Mouse (Mus musculus) neutrophil, adult 65 days (primary cell): Measurements from ENCODE around the gene Ppp1r3f. TPM values are rescaled to one million over a fixed set of nuclear protein-coding genes. Genes with fewer than 3 reads are reported as not detected.

Experiments used
- total RNA-seq: library from RNA; stranded (reverse); gene quantifications from 2 replicates; pipeline ENCODE4 v1.2.4, GENCODE M21; 2023

Ppp1r3f gene
- total RNA-seq, result 0.64 and 0.73 TPM in 2 replicates

GRCm38 (mm10) chrX:7574087-7574884 is at the start of gene Ppp1r3f:
TSS of gene Ppp1r3f (minus strand) at chrX:7574283.

GRCm38 (mm10) chrX:7606783-7607182 is 32.7 kb upstream of the Ppp1r3f start, which contains the start of gene Cacna1f:
TSS of gene Cacna1f (plus strand) at chrX:7607083.

DNA sequence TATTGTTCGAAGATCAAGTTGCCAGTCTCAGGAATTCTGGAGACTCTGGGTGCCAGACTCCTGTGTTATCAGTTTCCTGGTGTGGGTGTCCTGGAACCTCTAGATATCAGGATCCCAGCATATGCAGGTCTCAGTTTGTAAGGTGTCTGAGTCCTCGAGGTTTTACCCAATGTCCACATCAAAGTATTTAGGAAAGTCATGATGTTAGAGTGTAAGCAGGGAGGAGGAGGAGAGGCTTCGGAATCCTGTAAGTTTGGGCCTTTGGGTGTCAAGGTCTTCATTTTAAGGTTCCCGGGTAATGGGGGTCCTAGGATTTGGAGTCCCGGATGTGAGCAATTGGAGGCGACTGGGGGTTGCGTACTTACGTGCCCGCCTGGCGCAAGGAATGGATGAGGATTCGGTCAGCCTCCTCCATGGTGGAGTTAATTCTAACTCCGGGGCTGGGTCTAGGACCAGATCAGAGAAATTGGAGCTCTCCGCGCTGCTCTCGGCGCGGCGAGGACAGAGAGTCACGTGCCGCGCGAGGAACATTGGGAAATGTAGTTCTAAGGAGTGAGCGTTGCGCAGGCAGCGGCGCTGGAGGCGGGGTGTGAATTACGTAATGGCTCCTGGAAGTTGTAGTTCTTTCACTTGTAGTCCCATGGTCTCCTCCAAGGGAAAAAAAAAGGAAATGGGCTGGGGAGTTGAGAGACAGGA is 30.9 kb upstream of the Ppp1r3f start, which contains the start of gene Ccdc22:
Gene Ccdc22, minus strand, starts transcription at position 639 of the 696 bp plus-strand sequence.

GRCm38 (mm10) chrX:7573176-7574086 is 652 bp downstream of the Ppp1r3f start, which contains the start of gene Foxp3:
TSS of gene Foxp3 (plus strand) at chrX:7573644.

Other genes with a start within 250 kb of the Ppp1r3f start
- 0.34 and 0.41 TPM in 2 replicates for gene Usp27x, start 198.5 kb downstream of the Ppp1r3f start, total RNA-seq
- gene Foxp3, start 639 bp downstream of the Ppp1r3f start, total RNA-seq, result not detected in 2 replicates
- gene Ccdc22, start 31.2 kb upstream of the Ppp1r3f start, total RNA-seq, result 13.4 and 19.6 TPM in 2 replicates
- gene Cacna1f, start 32.8 kb upstream of the Ppp1r3f start, total RNA-seq, result 0.16 and 0.25 TPM in 2 replicates
- 2.7 and 3.8 TPM in 2 replicates for gene Syp, start 64.2 kb upstream of the Ppp1r3f start, total RNA-seq
- gene Prickle3, start 83.0 kb upstream of the Ppp1r3f start, total RNA-seq, result 37.1 and 44.3 TPM in 2 replicates
- gene Plp2, start 97.1 kb upstream of the Ppp1r3f start, total RNA-seq, result 518 and 532 TPM in 2 replicates
- not detected in 2 replicates for gene Magix, start 107.0 kb upstream of the Ppp1r3f start, total RNA-seq
- 45.4 and 58.6 TPM in 2 replicates for gene Gpkow, start 122.8 kb upstream of the Ppp1r3f start, total RNA-seq
- 52.3 and 70.0 TPM in 2 replicates for gene Wdr45, start 140.1 kb upstream of the Ppp1r3f start, total RNA-seq
- gene Gm45208, start 148.0 kb upstream of the Ppp1r3f start, total RNA-seq, result 1.8 and 1.9 TPM in 2 replicates
- 2.0 and 2.6 TPM in 2 replicates for gene Praf2, start 154.2 kb upstream of the Ppp1r3f start, total RNA-seq
- not detected in 2 replicates for gene Ccdc120, start 176.6 kb upstream of the Ppp1r3f start, total RNA-seq
- gene Tfe3, start 188.3 kb upstream of the Ppp1r3f start, total RNA-seq, result 85.6 and 90.4 TPM in 2 replicates
- 135 and 164 TPM in 2 replicates for gene Gripap1, start 215.5 kb upstream of the Ppp1r3f start, total RNA-seq
- 1.4 and 2.0 TPM in 2 replicates for gene Kcnd1, start 248.0 kb upstream of the Ppp1r3f start, total RNA-seq